Mouse (Mus musculus) heart, postnatal 0 days (tissue): Measurements from ENCODE around the gene Srgap1.

Experiments used
- CTCF ChIP-seq: IDR thresholded peaks from 2 replicates; pipeline ENCODE4 v1.5.1; 2016; ENCODE audit warnings: antibody characterized with exemption, control low read depth, low read depth
- EP300 ChIP-seq: IDR thresholded peaks from 2 replicates; pipeline ENCODE4 v1.6.1; 2016; ENCODE audit warnings: antibody characterized with exemption, low read depth

DNA sequence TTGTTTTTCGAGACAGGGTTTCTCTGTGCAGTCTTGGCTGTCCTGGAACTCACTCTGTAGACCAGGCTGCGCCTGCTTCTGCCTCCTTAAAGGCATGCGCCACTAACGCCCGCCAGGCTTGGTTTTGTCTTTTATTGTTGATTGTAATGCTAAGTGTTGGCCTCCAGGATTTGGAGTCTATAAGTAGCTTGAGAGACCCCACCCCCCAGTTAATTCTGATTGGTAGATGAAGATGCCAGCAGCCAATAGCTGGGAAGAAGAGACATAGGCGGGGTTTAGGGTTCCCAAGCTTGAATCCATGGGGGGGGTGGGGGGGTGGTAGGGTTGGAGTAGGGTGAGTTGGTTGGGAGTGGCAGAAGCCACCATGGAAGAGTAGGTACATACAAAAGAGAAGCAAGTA is 147.4 kb downstream of the Srgap1 start:
- TF ChIP-seq CTCF (no peak), EP300 (no peak)
